Comparison of ENCODE assay signal across 22 mouse cellular contexts in the genomic region with DNA sequence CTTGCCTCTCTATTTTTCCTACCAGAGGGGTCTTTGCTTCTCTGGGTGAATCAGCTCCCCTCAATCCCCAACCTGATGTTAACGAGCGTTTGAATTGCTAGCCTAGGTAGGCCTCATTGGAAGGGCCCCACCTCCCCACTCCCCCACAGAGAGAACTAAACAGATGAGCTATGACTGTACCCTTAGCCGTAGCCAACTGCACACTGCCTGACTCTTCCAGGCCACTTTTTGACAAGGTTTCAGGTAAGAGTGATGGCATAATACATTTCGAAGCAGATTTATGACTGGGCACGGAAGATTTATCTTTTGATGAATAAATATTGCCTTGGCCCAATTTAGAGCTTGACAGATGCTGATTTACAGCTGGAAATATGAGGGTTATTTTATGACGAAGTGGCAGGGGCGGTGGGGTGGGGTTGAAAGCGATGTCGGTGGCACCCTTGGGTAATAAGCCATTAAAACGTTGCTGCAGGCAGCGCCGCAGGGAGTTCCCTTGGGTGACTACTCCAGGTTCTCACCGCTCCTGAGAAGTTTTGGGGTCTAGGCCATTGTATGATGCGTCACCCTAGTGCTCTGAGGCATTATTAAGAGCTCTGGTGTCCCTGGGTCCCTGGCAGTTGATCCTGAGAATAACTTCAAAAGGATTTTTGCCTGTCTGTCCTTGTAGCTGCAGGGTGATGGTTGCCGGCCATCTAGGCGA.
DNase-seq lines count a peak whose midpoint lies in the region; ATAC-seq lines count a peak whose summit lies in the region.
"Had no signal": no experiment of that assay in that cellular context is flagged by ENCODE, and none has a peak within 500 bp of the region (broad histone marks: within the 10 kb centered on the region; RNA-seq: fewer than 3 reads in every experiment).

No protein-coding gene starts in this region.

- H3K4me2 ChIP-seq in midbrain, embryonic 13.5 days (replicated peaks), result no peak overlapping the region
- no peak overlapping the region for H3K4me2 ChIP-seq in midbrain, embryonic 11.5 days
- H3K4me2 ChIP-seq in midbrain, embryonic 16.5 days (ENCODE audit: low read length), result no peak overlapping the region
- H3K4me2 ChIP-seq: embryonic facial prominence, embryonic 12.5 days; forebrain, embryonic 15.5 days; hindbrain, embryonic 13.5 days; intestine, embryonic 15.5 days had no signal

- H3K36me3 ChIP-seq in midbrain, embryonic 13.5 days, result no peaks in the 10 kb centered on the region
- no peaks in the 10 kb centered on the region for H3K36me3 ChIP-seq in midbrain, embryonic 11.5 days (ENCODE audit: control insufficient read depth, insufficient read depth, low read length)
- no peaks in the 10 kb centered on the region for H3K36me3 ChIP-seq in midbrain, embryonic 16.5 days (ENCODE audit: control insufficient read depth, insufficient read depth, low read length)
- H3K36me3 ChIP-seq: embryonic facial prominence, embryonic 12.5 days; forebrain, embryonic 15.5 days; intestine, embryonic 15.5 days had no signal

- H3K27me3 ChIP-seq in midbrain, embryonic 13.5 days, result no peaks in the 10 kb centered on the region
- no peaks in the 10 kb centered on the region for H3K27me3 ChIP-seq in midbrain, embryonic 11.5 days (ENCODE audit: control insufficient read depth, insufficient read depth, low read length)
- no peaks in the 10 kb centered on the region for H3K27me3 ChIP-seq in midbrain, embryonic 16.5 days (ENCODE audit: control insufficient read depth, insufficient read depth, low read depth, low read length)
- H3K27me3 ChIP-seq: CH12.LX; embryonic facial prominence, embryonic 12.5 days; forebrain, embryonic 15.5 days; hindbrain, embryonic 13.5 days; intestine, embryonic 15.5 days; Patski had no signal

- WGBS in midbrain, embryonic 13.5 days, result 82% methylated on average over 16 of the region's 16 CpGs
- 93% methylated on average over 16 of the region's 16 CpGs for whole genome bisulfite sequencing in midbrain, embryonic 11.5 days
- WGBS in midbrain, embryonic 16.5 days, result 77% methylated on average over 16 of the region's 16 CpGs

- DNase-seq in midbrain, embryonic 11.5 days (ENCODE audit: low spot score, missing footprints), result no peak
- DNase-seq in adrenal gland, adult 8-10 months, result peak; percentile 81
- DNase-seq in adrenal gland, postnatal 25 days, result peak; percentile 34
- DNase-seq in yolk sac, embryonic 10.5 days (ENCODE audit: low spot score), result no peak
- DNase-seq: cerebellum, adult 2 months; cerebellum, postnatal 14 days; embryo, embryonic 11 days; gastrocnemius, postnatal 10 days; heart, adult 18-20 months; heart, postnatal 10 days had no signal

- H3K9ac ChIP-seq in midbrain, embryonic 13.5 days (replicated peaks), result no peak overlapping the region
- no peak overlapping the region for H3K9ac ChIP-seq in midbrain, embryonic 11.5 days (ENCODE audit: low read length)
- H3K9ac ChIP-seq in midbrain, embryonic 16.5 days (ENCODE audit: low read depth, low read length), result no peak overlapping the region
- H3K9ac ChIP-seq: embryonic facial prominence, embryonic 12.5 days; forebrain, embryonic 15.5 days; hindbrain, embryonic 13.5 days; intestine, embryonic 15.5 days had no signal

- H3K27ac ChIP-seq in midbrain, embryonic 13.5 days, result 0 out of 2 replicates have a peak overlapping the region, but pooled peaks have one; percentile 30
- no peak overlapping the region for H3K27ac ChIP-seq in midbrain, embryonic 11.5 days (ENCODE audit: low read depth, low read length)
- H3K27ac ChIP-seq in midbrain, embryonic 16.5 days (ENCODE audit: low read length), result no peak overlapping the region
- H3K27ac ChIP-seq: embryonic facial prominence, embryonic 12.5 days; forebrain, embryonic 15.5 days; heart, embryonic 10.5 days; hindbrain, embryonic 13.5 days; hindbrain, postnatal 0 days; intestine, embryonic 15.5 days had no signal

- 0 out of 2 replicates have a peak, but pooled peaks cover 7% of the 10 kb centered on the region for H3K4me1 ChIP-seq in midbrain, embryonic 13.5 days (replicated peaks)
- no peaks in the 10 kb centered on the region; the same call in 1 of the 2 replicates for H3K4me1 ChIP-seq in midbrain, embryonic 11.5 days (ENCODE audit: control insufficient read depth, insufficient read depth, low read length)
- H3K4me1 ChIP-seq in midbrain, embryonic 16.5 days (ENCODE audit: control insufficient read depth, insufficient read depth, low read length), result no peaks in the 10 kb centered on the region
- H3K4me1 ChIP-seq: forebrain, embryonic 15.5 days had no signal

- no peak overlapping the region for H3K4me3 ChIP-seq in midbrain, embryonic 13.5 days (replicated peaks)
- no peak overlapping the region for H3K4me3 ChIP-seq in midbrain, embryonic 11.5 days (ENCODE audit: low read depth, low read length)
- no peak overlapping the region for H3K4me3 ChIP-seq in midbrain, embryonic 16.5 days (ENCODE audit: low read depth, low read length)
- H3K4me3 ChIP-seq: embryonic facial prominence, embryonic 12.5 days; forebrain, embryonic 15.5 days; heart, embryonic 10.5 days; hindbrain, embryonic 13.5 days; intestine, embryonic 15.5 days had no signal

- no peaks in the 10 kb centered on the region for H3K9me3 ChIP-seq in midbrain, embryonic 13.5 days
- H3K9me3 ChIP-seq in midbrain, embryonic 11.5 days (ENCODE audit: control insufficient read depth, low read length), result no peaks in the 10 kb centered on the region
- H3K9me3 ChIP-seq in midbrain, embryonic 16.5 days (replicated peaks; ENCODE audit: control insufficient read depth, low read length, poor library complexity, severe bottlenecking), result no peaks in the 10 kb centered on the region
- H3K9me3 ChIP-seq: embryonic facial prominence, embryonic 12.5 days; forebrain, embryonic 15.5 days; heart, embryonic 10.5 days; hindbrain, embryonic 13.5 days; intestine, embryonic 15.5 days had no signal

- ATAC-seq in midbrain, embryonic 13.5 days, result 0 out of 2 replicates have a peak, but pooled peaks have one; percentile 30
- no peak for ATAC-seq in midbrain, embryonic 11.5 days (ENCODE audit: low FRiP score)
- peak; percentile 67; the same call in 1 of the 2 replicates for ATAC-seq in midbrain, embryonic 16.5 days
- no peak for ATAC-seq in inflammation-experienced regulatory T-cells, adult 6 months
- ATAC-seq: activated CD4-positive, CD25-positive, alpha-beta regulatory T cell, adult 4 months; forebrain, embryonic 15.5 days; hindbrain, postnatal 0 days; Patski had no signal

Comparison
In these comparisons a context has a peak if more than half of its experiments do, and no peak if none do; other contexts are left out.
1. ATAC-seq: peak in midbrain, embryonic 13.5 days (single experiment) and midbrain, embryonic 16.5 days (single experiment); none in midbrain, embryonic 11.5 days (single experiment) and inflammation-experienced regulatory T-cells, adult 6 months (single experiment).
2. DNase-seq: peak in adrenal gland, adult 8-10 months (single experiment) and adrenal gland, postnatal 25 days (single experiment); none in midbrain, embryonic 11.5 days (single experiment) and yolk sac, embryonic 10.5 days (single experiment).